Mouse (Mus musculus): Measurements from ENCODE around the gene Exosc7. TPM values are rescaled to one million over a fixed set of nuclear protein-coding genes. Genes with fewer than 3 reads are reported as not detected.
A peak's percentile ranks its signal among the peaks of the same experiment; 100 is the strongest.

Exosc7 gene
- polyA plus RNA-seq (2015; fragmentation: Nextera tagmentation; extraction: Ambion mirVana) = 110 and 118 TPM in 2 replicates

GRCm38 (mm10) chr9:123112805-123113521 is at the start of gene Exosc7, which contains the start of gene Zdhhc3:
Exosc7 (plus strand) TSS chr9:123113215.
Zdhhc3 (minus strand) TSS chr9:123113205.
- Histone ChIP-seq H3K27ac (peak within 1 kb of the TSS; percentile 93), H3K36me3 (ENCODE audit: poor library complexity, severe bottlenecking) (0 out of 2 replicates have a peak, but pooled peaks cover 3% of the 10 kb centered on the region), H3K4me3 (peak within 1 kb of the TSS; percentile 89), H3K9ac (peak within 1 kb of the TSS; percentile 94), H3K27me3 (no peaks in the 10 kb centered on the region), H3K4me1 (peaks cover 23% of the 10 kb centered on the region), H3K4me2 (peak within 1 kb of the TSS; percentile 80), H3K9me3 (replicated peaks) (no peaks in the 10 kb centered on the region)
- peak; percentile 96 for ATAC-seq
- under 1% methylated on average over 78 of the region's 79 CpGs for WGBS

DNA sequence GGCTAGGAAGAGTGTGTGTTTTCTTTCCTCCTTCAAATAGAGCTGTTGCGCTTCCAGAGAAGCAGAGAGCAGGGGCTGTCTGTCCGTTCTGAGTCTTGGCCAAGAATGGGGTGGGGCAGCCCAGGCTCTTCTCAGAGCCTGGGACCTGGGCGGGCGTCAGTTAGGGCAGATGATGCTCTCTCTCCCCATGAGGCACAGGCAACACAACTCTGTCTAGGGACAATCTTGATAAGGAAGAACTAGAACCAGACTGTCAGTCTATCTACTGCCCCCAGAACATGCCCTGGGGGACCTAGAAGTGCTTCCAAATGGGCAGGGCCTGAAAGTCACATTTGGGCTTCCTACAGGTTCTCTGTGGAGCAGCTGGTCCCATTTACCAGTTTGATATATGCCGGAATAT is 33.9 kb upstream of the Exosc7 start:
- H3K4me1 ChIP-seq = no peaks in the 10 kb centered on the region
- no peak overlapping the region for H3K9ac ChIP-seq
- H3K9me3 ChIP-seq (replicated peaks) = no peaks in the 10 kb centered on the region
- WGBS = 89% methylated on average over 5 of the region's 5 CpGs
- H3K27me3 ChIP-seq = no peaks in the 10 kb centered on the region
- peaks cover 95% of the 10 kb centered on the region for H3K36me3 ChIP-seq (ENCODE audit: poor library complexity, severe bottlenecking)
- no peak overlapping the region for H3K4me2 ChIP-seq
- no peak for ATAC-seq
- H3K27ac ChIP-seq = no peak overlapping the region
- H3K4me3 ChIP-seq = no peak overlapping the region

GRCm38 (mm10) chr9:123080355-123080754 is 32.7 kb upstream of the Exosc7 start:
- Histone ChIP-seq H3K9me3 (replicated peaks) (no peaks in the 10 kb centered on the region), H3K27ac (no peak overlapping the region), H3K4me1 (no peaks in the 10 kb centered on the region), H3K36me3 (ENCODE audit: poor library complexity, severe bottlenecking) (peaks cover 95% of the 10 kb centered on the region), H3K27me3 (no peaks in the 10 kb centered on the region), H3K4me3 (no peak overlapping the region), H3K4me2 (no peak overlapping the region), H3K9ac (no peak overlapping the region)
- 94% methylated on average over 7 of the region's 7 CpGs for WGBS
- ATAC-seq = no peak

DNA sequence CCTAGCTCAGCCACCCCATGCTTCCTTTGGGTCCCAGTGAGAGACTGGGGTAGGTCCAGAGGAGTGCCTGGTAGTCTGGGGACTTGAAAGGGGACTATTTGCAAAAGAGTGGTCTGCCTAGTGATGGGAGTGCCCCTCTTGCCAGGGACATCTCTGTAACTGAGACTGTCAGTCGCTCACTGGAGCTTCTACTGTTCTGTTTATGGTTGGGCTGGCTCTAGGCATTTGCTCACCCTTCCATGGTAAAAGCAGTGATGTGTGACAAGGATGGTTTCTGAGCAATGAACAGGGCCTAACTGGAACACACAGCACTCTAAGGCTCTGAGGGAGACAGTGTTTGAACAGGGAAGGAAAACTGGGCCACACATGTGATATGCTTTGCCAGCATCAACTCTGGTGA is 32.2 kb upstream of the Exosc7 start:
- Histone ChIP-seq H3K27me3 (no peaks in the 10 kb centered on the region), H3K4me1 (no peaks in the 10 kb centered on the region), H3K36me3 (ENCODE audit: poor library complexity, severe bottlenecking) (peaks cover 95% of the 10 kb centered on the region), H3K4me2 (no peak overlapping the region), H3K9ac (no peak overlapping the region), H3K4me3 (no peak overlapping the region), H3K27ac (no peak overlapping the region), H3K9me3 (replicated peaks) (no peaks in the 10 kb centered on the region)
- no peak for ATAC-seq
- WGBS = 71% methylated on average over 1 of the region's 1 CpGs

- ATAC-seq = no peak
- Histone ChIP-seq H3K4me3 (no peak overlapping the region), H3K27ac (no peak overlapping the region), H3K9ac (no peak overlapping the region), H3K4me1 (no peaks in the 10 kb centered on the region), H3K4me2 (no peak overlapping the region), H3K27me3 (no peaks in the 10 kb centered on the region), H3K36me3 (ENCODE audit: poor library complexity, severe bottlenecking) (peaks cover 96% of the 10 kb centered on the region), H3K9me3 (replicated peaks) (no peaks in the 10 kb centered on the region)
- WGBS = 97% methylated on average over 1 of the region's 1 CpGs
Observed at GRCm38 (mm10) chr9:123085373-123085772, 27.6 kb upstream of the Exosc7 start.

DNA sequence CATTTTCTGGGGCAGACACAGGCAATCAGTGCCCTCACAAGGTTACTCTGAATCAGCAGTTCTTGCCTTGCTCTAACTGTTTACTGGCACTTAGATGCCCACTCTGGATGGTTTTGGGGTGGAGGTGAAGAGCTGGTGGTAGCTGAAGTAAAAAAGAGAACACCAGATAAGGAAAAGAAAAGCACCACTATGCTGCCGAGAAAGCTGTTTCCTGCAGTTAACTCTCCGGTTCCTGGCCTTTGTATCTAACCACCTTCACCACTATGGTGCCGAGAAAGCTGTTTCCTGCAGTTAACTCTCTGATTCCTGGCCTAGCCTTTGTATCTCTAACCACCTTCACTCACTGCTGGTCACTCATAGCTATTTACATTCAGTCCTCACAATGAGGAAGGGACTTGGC is 25.5 kb upstream of the Exosc7 start:
- H3K27me3 ChIP-seq = no peaks in the 10 kb centered on the region
- H3K36me3 ChIP-seq (ENCODE audit: poor library complexity, severe bottlenecking) = peaks cover 82% of the 10 kb centered on the region
- H3K9ac ChIP-seq = no peak overlapping the region
- WGBS = 87% methylated on average over 3 of the region's 3 CpGs
- no peak overlapping the region for H3K4me2 ChIP-seq
- H3K27ac ChIP-seq = no peak overlapping the region
- ATAC-seq = no peak
- H3K4me3 ChIP-seq = no peak overlapping the region
- no peaks in the 10 kb centered on the region for H3K9me3 ChIP-seq (replicated peaks)
- no peaks in the 10 kb centered on the region for H3K4me1 ChIP-seq

- H3K27me3 ChIP-seq = no peaks in the 10 kb centered on the region
- WGBS = 94% methylated on average over 4 of the region's 4 CpGs
- no peaks in the 10 kb centered on the region for H3K4me1 ChIP-seq
- no peaks in the 10 kb centered on the region for H3K9me3 ChIP-seq (replicated peaks)
- ATAC-seq = no peak
- no peak overlapping the region for H3K4me2 ChIP-seq
- no peak overlapping the region for H3K4me3 ChIP-seq
- no peak overlapping the region for H3K27ac ChIP-seq
- H3K9ac ChIP-seq = no peak overlapping the region
- H3K36me3 ChIP-seq (ENCODE audit: poor library complexity, severe bottlenecking) = peaks cover 72% of the 10 kb centered on the region
Observed at GRCm38 (mm10) chr9:123090844-123091243, 22.2 kb upstream of the Exosc7 start.

DNA sequence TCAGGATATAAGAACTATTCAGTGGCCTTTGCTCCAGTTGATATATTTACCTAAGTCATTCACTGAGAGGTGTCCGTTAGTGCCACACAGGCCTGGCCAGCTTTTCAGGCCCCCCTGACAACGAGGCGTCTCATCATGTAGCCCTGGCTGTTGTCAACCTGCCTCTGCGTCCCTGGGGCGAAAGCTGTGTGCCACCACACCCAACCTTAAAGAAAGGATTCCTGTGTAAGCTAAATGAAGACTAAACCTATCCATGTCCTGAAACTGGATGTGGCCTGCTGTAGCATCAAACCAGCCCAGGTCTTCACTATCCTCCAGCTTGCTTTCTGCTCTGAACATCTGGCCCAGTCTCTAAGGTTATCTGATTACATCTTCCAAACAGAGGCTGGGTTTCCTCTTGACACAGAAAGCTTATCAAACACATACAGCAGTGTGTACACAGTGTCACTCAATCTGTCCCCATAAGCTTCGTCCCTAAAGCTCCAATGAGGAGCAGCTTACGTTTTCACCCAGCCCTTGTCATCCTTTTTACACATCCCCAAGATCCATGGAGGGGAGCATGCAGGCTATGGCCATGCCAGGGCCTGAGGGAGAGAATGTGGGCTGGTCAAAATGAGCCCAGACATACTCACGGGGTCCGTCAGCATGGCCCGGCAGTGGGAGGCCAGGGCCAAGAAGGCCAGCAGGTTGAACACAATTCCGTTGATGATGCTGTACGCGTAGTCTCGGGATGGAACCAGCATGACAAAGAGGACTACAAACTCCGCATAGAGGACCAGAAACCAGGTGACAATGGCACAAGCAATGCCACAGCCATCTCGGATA is 13.2 kb upstream of the Exosc7 start:
- H3K9me3 ChIP-seq (replicated peaks) = no peaks in the 10 kb centered on the region
- H3K4me1 ChIP-seq = no peaks in the 10 kb centered on the region
- no peak overlapping the region for H3K9ac ChIP-seq
- 97% methylated on average over 16 of the region's 16 CpGs for WGBS
- H3K4me3 ChIP-seq = no peak overlapping the region
- no peak overlapping the region for H3K4me2 ChIP-seq
- peaks cover 61% of the 10 kb centered on the region for H3K36me3 ChIP-seq (ENCODE audit: poor library complexity, severe bottlenecking)
- ATAC-seq = no peak
- no peaks in the 10 kb centered on the region for H3K27me3 ChIP-seq
- no peak overlapping the region for H3K27ac ChIP-seq

GRCm38 (mm10) chr9:123103425-123103824 is 9.6 kb upstream of the Exosc7 start:
- no peaks in the 10 kb centered on the region for H3K27me3 ChIP-seq
- no peak for ATAC-seq

GRCm38 (mm10) chr9:123104362-123104761 is 8.7 kb upstream of the Exosc7 start:
- no peak overlapping the region for H3K4me3 ChIP-seq
- peaks cover 34% of the 10 kb centered on the region for H3K36me3 ChIP-seq (ENCODE audit: poor library complexity, severe bottlenecking)
- H3K4me2 ChIP-seq = no peak overlapping the region
- no peak overlapping the region for H3K27ac ChIP-seq
- no peaks in the 10 kb centered on the region for H3K4me1 ChIP-seq
- no peak for ATAC-seq
- no peak overlapping the region for H3K9ac ChIP-seq
- H3K27me3 ChIP-seq = no peaks in the 10 kb centered on the region
- H3K9me3 ChIP-seq (replicated peaks) = no peaks in the 10 kb centered on the region

More at GRCm38 (mm10) chr9:123103425-123103824, 9.6 kb upstream of the Exosc7 start:
- H3K4me2 ChIP-seq = no peak overlapping the region
- H3K9ac ChIP-seq = no peak overlapping the region
- no peak overlapping the region for H3K27ac ChIP-seq
- H3K36me3 ChIP-seq (ENCODE audit: poor library complexity, severe bottlenecking) = peaks cover 39% of the 10 kb centered on the region
- H3K4me1 ChIP-seq = no peaks in the 10 kb centered on the region
- H3K9me3 ChIP-seq (replicated peaks) = no peaks in the 10 kb centered on the region
- no peak overlapping the region for H3K4me3 ChIP-seq

DNA sequence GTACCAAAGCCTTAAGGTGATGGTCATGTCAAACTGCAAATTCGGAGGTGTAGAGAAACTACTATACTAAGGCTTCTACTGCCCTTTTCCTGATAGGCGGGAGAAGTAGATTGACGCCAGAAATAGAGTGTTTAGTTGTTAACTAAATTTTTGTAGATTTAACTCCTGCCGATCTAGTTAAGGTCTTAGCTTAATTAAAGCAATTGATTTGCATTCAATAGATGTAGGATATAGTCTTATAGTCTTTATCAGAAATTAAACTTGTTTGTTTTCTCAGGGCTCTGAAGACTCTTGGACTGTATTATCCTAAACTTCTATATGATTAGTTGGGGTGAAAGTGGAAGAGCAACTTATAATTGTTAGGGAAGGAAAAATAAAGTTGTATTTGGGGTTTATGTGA is 5.8 kb upstream of the Exosc7 start:
- Histone ChIP-seq H3K4me3 (no peak overlapping the region), H3K27me3 (no peaks in the 10 kb centered on the region), H3K36me3 (ENCODE audit: poor library complexity, severe bottlenecking) (peaks cover 21% of the 10 kb centered on the region), H3K9me3 (replicated peaks) (no peaks in the 10 kb centered on the region), H3K27ac (no peak overlapping the region), H3K9ac (no peak overlapping the region), H3K4me1 (peaks cover 11% of the 10 kb centered on the region), H3K4me2 (no peak overlapping the region)
- WGBS = 94% methylated on average over 4 of the region's 4 CpGs
- no peak for ATAC-seq

- no peak for ATAC-seq
- Histone ChIP-seq H3K4me3 (no peak overlapping the region), H3K9me3 (replicated peaks) (no peaks in the 10 kb centered on the region), H3K27me3 (no peaks in the 10 kb centered on the region), H3K27ac (no peak overlapping the region), H3K4me1 (peaks cover 20% of the 10 kb centered on the region), H3K36me3 (ENCODE audit: poor library complexity, severe bottlenecking) (peaks cover 18% of the 10 kb centered on the region), H3K4me2 (no peak overlapping the region), H3K9ac (no peak overlapping the region)
- WGBS = 94% methylated on average over 7 of the region's 7 CpGs
Observed at GRCm38 (mm10) chr9:123109188-123109587, 3.8 kb upstream of the Exosc7 start.

Data from forebrain, embryonic 13.5 days (tissue).